Mouse (Mus musculus) forebrain, postnatal 0 days (tissue): ENCODE results near the gene Aimp1. TPM values are rescaled to one million over a fixed set of nuclear protein-coding genes. Genes with fewer than 3 reads are reported as not detected.

Experiments
- ATAC-seq: fragments of 200-750 bp; cut with Nextera tagmentation; 2 replicates; pipeline ENCODE4 v1.8.0; 2017; ENCODE audit warnings: mild to moderate bottlenecking, moderate library complexity
- DNase-seq: peaks from one replicate; pipeline ENCODE4 v3.0.0-alpha.2; 2015
- H3K27ac ChIP-seq: fragments of 300-500 bp; sonication (generic); 2 replicates; pipeline ENCODE4 v1.5.1; 2014; ENCODE audit warnings: low read depth, mild to moderate bottlenecking, antibody characterized with exemption, low read length, moderate library complexity, mixed read lengths
- H3K27me3 ChIP-seq: fragments of 300-500 bp; sonication (generic); 2 replicates; pipeline ENCODE4 v1.6.1; 2014; ENCODE audit warnings: mild to moderate bottlenecking, low read length, mixed read lengths; ENCODE audit not compliant: insufficient read depth
- H3K36me3 ChIP-seq: fragments of 300-500 bp; sonication (generic); 2 replicates; pipeline ENCODE4 v1.6.1; 2014; ENCODE audit warnings: mild to moderate bottlenecking, moderate library complexity; ENCODE audit not compliant: insufficient read depth
- H3K4me1 ChIP-seq: fragments of 300-500 bp; sonication (generic); 2 replicates; pipeline ENCODE4 v1.6.1; 2014; ENCODE audit warnings: antibody characterized with exemption; ENCODE audit not compliant: insufficient read depth
- H3K4me2 ChIP-seq: fragments of 300-500 bp; sonication (generic); 2 replicates; pipeline ENCODE4 v1.6.1; 2014; ENCODE audit warnings: low read depth, mild to moderate bottlenecking, moderate library complexity
- H3K4me3 ChIP-seq: fragments of 300-500 bp; sonication (generic); 2 replicates; pipeline ENCODE4 v1.5.1; 2014; ENCODE audit warnings: low read depth, low read length, mixed read lengths
- H3K9ac ChIP-seq: fragments of 300-500 bp; sonication (generic); 2 replicates; pipeline ENCODE4 v1.6.1; 2014; ENCODE audit warnings: mild to moderate bottlenecking
- H3K9me3 ChIP-seq: fragments of 300-500 bp; sonication (generic); 2 replicates; pipeline ENCODE4 v1.6.1; 2016; ENCODE audit warnings: low read length
- CTCF ChIP-seq: sonication (generic); IDR thresholded peaks from 2 replicates; pipeline ENCODE4 v1.5.1; 2016; ENCODE audit warnings: antibody characterized with exemption, control low read depth, low read depth
- WGBS: fragments of 180-500 bp; shearing (Covaris S2); extraction: QIAGEN DNeasy Blood & Tissue Kit; methylation state at CpG from one replicate; pipeline ENCODE4 v1.1.7; 2014; 5-methylcytosine and 5-hydroxymethylcytosine counted together
- polyA plus RNA-seq: library from polyadenylated mRNA; unstranded; fragments of >200 nt; fragmentation: Nextera tagmentation; extraction: Ambion mirVana; gene quantifications from 2 replicates; pipeline ENCODE4 v1.2.1, GENCODE M21; 2015
- total RNA-seq: library from RNA; depleted of rRNA; stranded (reverse); fragments of >200 nt; gene quantifications from 2 replicates; pipeline ENCODE4 v1.2.3, GENCODE M21; 2014; rRNA removed

The Aimp1 gene
- total and polyA plus RNA-seq, 2 experiments from 2014 or later = 65.5 to 82.9 TPM

- WGBS = 55% methylated on average over 1 of the region's 1 CpGs
- H3K4me2 ChIP-seq = no peak overlapping the region
Measured at GRCm38 (mm10) chr3:132646814-132647213, 37.4 kb downstream of the Aimp1 start.

GRCm38 (mm10) chr3:132644071-132644470 lies 40.1 kb downstream of the Aimp1 start:
- no peak for TF ChIP-seq CTCF
- no peak for ATAC-seq
- 86% methylated on average over 4 of the region's 4 CpGs for WGBS

More at GRCm38 (mm10) chr3:132646814-132647213, 37.4 kb downstream of the Aimp1 start:
- Histone ChIP-seq H3K4me3 (no peak overlapping the region), H3K27ac (no peak overlapping the region), H3K27me3 (no peaks in the 10 kb centered on the region), H3K9me3 (no peaks in the 10 kb centered on the region), H3K36me3 (no peaks in the 10 kb centered on the region), H3K9ac (no peak overlapping the region), H3K4me1 (no peaks in the 10 kb centered on the region)
- ATAC-seq = no peak
- no peak for TF ChIP-seq CTCF
- no peak for DNase-seq

GRCm38 (mm10) chr3:132637080-132637479 lies 47.1 kb downstream of the Aimp1 start:
- no peaks in the 10 kb centered on the region for H3K36me3 ChIP-seq
- no peak overlapping the region for H3K4me2 ChIP-seq
- no peak overlapping the region for H3K27ac ChIP-seq
- 94% methylated on average over 3 of the region's 3 CpGs for WGBS
- no peak for TF ChIP-seq CTCF
- H3K9ac ChIP-seq = no peak overlapping the region
- H3K9me3 ChIP-seq = no peaks in the 10 kb centered on the region
- no peaks in the 10 kb centered on the region for H3K27me3 ChIP-seq
- no peak for DNase-seq
- H3K4me1 ChIP-seq = no peaks in the 10 kb centered on the region
- no peak overlapping the region for H3K4me3 ChIP-seq
- no peak for ATAC-seq

More at GRCm38 (mm10) chr3:132644071-132644470, 40.1 kb downstream of the Aimp1 start:
- Histone ChIP-seq H3K36me3 (no peaks in the 10 kb centered on the region), H3K9ac (no peak overlapping the region), H3K9me3 (no peaks in the 10 kb centered on the region), H3K4me3 (no peak overlapping the region), H3K27ac (no peak overlapping the region), H3K27me3 (no peaks in the 10 kb centered on the region), H3K4me1 (no peaks in the 10 kb centered on the region), H3K4me2 (no peak overlapping the region)
- DNase-seq = no peak

GRCm38 (mm10) chr3:132633261-132633660 lies 50.9 kb downstream of the Aimp1 start:
- TF ChIP-seq CTCF = no peak
- Histone ChIP-seq H3K4me1 (no peaks in the 10 kb centered on the region), H3K4me3 (no peak overlapping the region), H3K9me3 (no peaks in the 10 kb centered on the region), H3K36me3 (no peaks in the 10 kb centered on the region), H3K27me3 (no peaks in the 10 kb centered on the region), H3K27ac (no peak overlapping the region), H3K4me2 (no peak overlapping the region), H3K9ac (no peak overlapping the region)
- ATAC-seq (no peak), DNase-seq (no peak)
- 63% methylated on average over 2 of the region's 2 CpGs for WGBS

GRCm38 (mm10) chr3:132629601-132630239 lies 54.5 kb downstream of the Aimp1 start, which contains the start of gene Gimd1:
Gene Gimd1 (plus strand): TSS chr3:132629820.
- 93% methylated on average over 11 of the region's 11 CpGs for WGBS
- no peaks in the 10 kb centered on the region for H3K36me3 ChIP-seq
- no peak within 1 kb of the TSS for H3K4me3 ChIP-seq
- TF ChIP-seq CTCF = no peak
- H3K9ac ChIP-seq = no peak within 1 kb of the TSS
- no peak within 1 kb of the TSS for H3K4me2 ChIP-seq
- no peaks in the 10 kb centered on the region for H3K27me3 ChIP-seq
- H3K4me1 ChIP-seq = no peaks in the 10 kb centered on the region
- no peak for ATAC-seq
- no peak for DNase-seq
- no peaks in the 10 kb centered on the region for H3K9me3 ChIP-seq
- H3K27ac ChIP-seq = no peak within 1 kb of the TSS

- Histone ChIP-seq H3K27ac (no peak overlapping the region), H3K36me3 (no peaks in the 10 kb centered on the region), H3K4me1 (no peaks in the 10 kb centered on the region), H3K4me3 (no peak overlapping the region), H3K27me3 (no peaks in the 10 kb centered on the region), H3K9me3 (no peaks in the 10 kb centered on the region), H3K4me2 (no peak overlapping the region), H3K9ac (no peak overlapping the region)
- 49% methylated on average over 8 of the region's 8 CpGs for WGBS
- ATAC-seq = peak; percentile 14; the same call in 1 of the 2 replicates
- peak; percentile 37 for DNase-seq
- TF ChIP-seq CTCF = peak; percentile 43
Measured at GRCm38 (mm10) chr3:132628741-132629140, 55.4 kb downstream of the Aimp1 start.

Other genes starting within 250 kb of the Aimp1 start
- gene Gimd1, start 54.5 kb downstream of the Aimp1 start, total RNA-seq = not detected in 2 replicates
- gene Gimd1, start 54.5 kb downstream of the Aimp1 start, polyA plus RNA-seq = not detected in 2 replicates
- gene Tbck, start 226 bp downstream of the Aimp1 start, total RNA-seq = 36.3 and 39.9 TPM in 2 replicates
- 22.5 and 35.0 TPM in 2 replicates for gene Tbck, start 226 bp downstream of the Aimp1 start, polyA plus RNA-seq